ENCODE assay signal across 9 mouse cellular contexts in the genomic region with DNA sequence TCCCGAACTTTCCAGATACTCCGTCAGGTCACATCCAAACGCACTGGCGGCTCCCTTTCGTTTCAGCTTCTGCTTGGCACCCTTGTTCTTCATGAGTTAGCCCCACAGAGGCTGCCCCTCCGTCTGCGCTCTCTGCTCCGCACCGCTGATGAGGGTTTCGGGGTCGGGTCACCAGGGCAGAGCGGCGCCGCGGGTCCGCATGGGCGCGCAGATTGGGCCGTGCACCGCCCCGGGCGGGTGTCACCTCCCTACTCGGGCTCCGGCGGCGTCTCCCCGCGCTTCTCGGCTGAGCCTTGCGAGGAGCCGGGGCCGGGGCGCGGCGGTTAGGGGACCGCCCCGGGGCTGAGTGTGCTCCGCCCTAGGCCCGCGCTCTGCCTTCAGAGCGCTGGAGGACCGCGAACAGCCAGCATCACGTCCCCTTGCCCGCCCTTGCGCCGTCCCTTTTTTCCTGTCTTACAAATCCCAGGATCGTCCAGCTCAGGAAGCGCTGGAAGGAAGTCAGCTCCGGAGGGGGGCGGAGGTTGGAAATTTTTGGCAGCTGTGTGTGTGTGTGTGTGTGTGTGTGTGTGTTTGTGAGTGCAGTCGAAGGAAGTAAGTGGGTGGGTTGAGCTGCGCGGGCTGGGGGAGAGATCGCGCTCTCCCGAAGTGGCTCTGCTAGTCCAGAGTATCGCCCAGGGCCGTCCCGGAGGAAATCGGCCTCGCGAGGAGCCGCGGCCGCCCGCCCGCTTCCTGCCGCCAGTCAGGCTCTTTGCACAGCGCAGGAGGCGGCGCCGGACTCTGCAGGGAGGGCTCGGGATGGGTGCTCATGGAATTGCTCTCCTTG. TPM values are rescaled to one million over a fixed set of nuclear protein-coding genes. Genes with fewer than 3 reads are reported as not detected.
DNase-seq lines count a peak whose midpoint lies in the region; ATAC-seq and TF ChIP-seq lines count a peak whose summit lies in the region.
"Had no signal": no experiment of that assay in that cellular context is flagged by ENCODE, and none has a peak within 500 bp of the region (broad histone marks: within the 10 kb centered on the region; RNA-seq: fewer than 3 reads in every experiment).

A gene (minus strand): TSS at position 694 of the 823 bp plus-strand sequence.

- H3K4me2 ChIP-seq in kidney, embryonic 14.5 days (replicated peaks; ENCODE audit: low read depth, low read length): peak within 1 kb of the TSS; percentile 76
- H3K4me2 ChIP-seq in midbrain, postnatal 0 days (ENCODE audit: low read depth, low read length, poor library complexity, severe bottlenecking): peak within 1 kb of the TSS; percentile 95

- WGBS in bone marrow, adult 2 months: under 1% methylated on average over 74 of the region's 74 CpGs
- under 1% methylated on average over 74 of the region's 74 CpGs for WGBS in heart, embryonic 10.5 days
- under 1% methylated on average over 73 of the region's 74 CpGs for WGBS in kidney, embryonic 14.5 days
- WGBS in midbrain, postnatal 0 days: under 1% methylated on average over 73 of the region's 74 CpGs

- peaks cover 13% of the 10 kb centered on the region; the same call in 1 of the 2 replicates for H3K36me3 ChIP-seq in heart, embryonic 10.5 days
- no peaks in the 10 kb centered on the region for H3K36me3 ChIP-seq in kidney, embryonic 14.5 days (ENCODE audit: control insufficient read depth, insufficient read depth, low read length)
- no peaks in the 10 kb centered on the region for H3K36me3 ChIP-seq in midbrain, postnatal 0 days (ENCODE audit: insufficient read depth, low read length)
- H3K36me3 ChIP-seq: G1E had no signal

- TF ChIP-seq POLR2A in bone marrow, adult 2 months (IDR thresholded peaks at IDR 0.05; ENCODE audit: borderline replicate concordance, control insufficient read depth, low read depth, low read length): peak; percentile 40; the same call in 1 of the 2 replicates

- no peak for TF ChIP-seq CTCF in bone marrow, adult 2 months (IDR thresholded peaks at IDR 0.05; ENCODE audit: control insufficient read depth, insufficient read depth, low read length)
- TF ChIP-seq CTCF in midbrain, postnatal 0 days (IDR thresholded peaks at IDR 0.05): no peak

- no peaks in the 10 kb centered on the region for H3K9me3 ChIP-seq in heart, embryonic 10.5 days
- H3K9me3 ChIP-seq in kidney, embryonic 14.5 days (ENCODE audit: control insufficient read depth, low read length): no peaks in the 10 kb centered on the region
- no peaks in the 10 kb centered on the region for H3K9me3 ChIP-seq in midbrain, postnatal 0 days (ENCODE audit: low read length)
- H3K9me3 ChIP-seq: G1E had no signal

- ATAC-seq in erythroblast, adult 5-6 weeks (replicated peaks; ENCODE audit: low FRiP score, poor library complexity, severe bottlenecking): peak; percentile 92
- peak; percentile 92 for ATAC-seq in kidney, embryonic 14.5 days (ENCODE audit: low FRiP score, low TSS enrichment)
- peak; percentile 89 for ATAC-seq in midbrain, postnatal 0 days (ENCODE audit: low FRiP score)

- DNase-seq in 3T3-L1 (ENCODE audit: low read depth, low spot score): peak; percentile 90
- peak; percentile 95 for DNase-seq in heart, embryonic 10.5 days (ENCODE audit: low spot score)
- DNase-seq in liver: peak; percentile 77
- DNase-seq in midbrain, postnatal 0 days (ENCODE audit: low spot score): peak; percentile 68
- peak; percentile 50 to 73 for DNase-seq in spleen, postnatal 10 days (ENCODE audit: low spot score in 2 of 2)

- H3K4me3 ChIP-seq in bone marrow, adult 2 months (replicated peaks; ENCODE audit: control insufficient read depth, low read depth, low read length): peak within 1 kb of the TSS; percentile 84
- peak within 1 kb of the TSS; percentile 89 for H3K4me3 ChIP-seq in heart, embryonic 10.5 days
- peak within 1 kb of the TSS; percentile 62 for H3K4me3 ChIP-seq in kidney, embryonic 14.5 days (ENCODE audit: low read length)
- peak within 1 kb of the TSS; percentile 65 for H3K4me3 ChIP-seq in midbrain, postnatal 0 days (ENCODE audit: low read depth, low read length)

- no peaks in the 10 kb centered on the region for H3K27me3 ChIP-seq in heart, embryonic 10.5 days (ENCODE audit: insufficient read depth, poor library complexity, severe bottlenecking)
- no peaks in the 10 kb centered on the region for H3K27me3 ChIP-seq in kidney, embryonic 14.5 days (ENCODE audit: control insufficient read depth, insufficient read depth, low read length)
- H3K27me3 ChIP-seq in midbrain, postnatal 0 days (ENCODE audit: insufficient read depth, low read length): no peaks in the 10 kb centered on the region

- H3K27ac ChIP-seq in bone marrow, adult 2 months (ENCODE audit: control insufficient read depth, insufficient read depth, low read depth, low read length, poor library complexity): peak within 1 kb of the TSS; percentile 93
- peak within 1 kb of the TSS; percentile 99 for H3K27ac ChIP-seq in heart, embryonic 10.5 days
- H3K27ac ChIP-seq in kidney, embryonic 14.5 days (ENCODE audit: low read depth, low read length): peak within 1 kb of the TSS; percentile 88
- H3K27ac ChIP-seq in midbrain, postnatal 0 days (ENCODE audit: low read depth, low read length): peak within 1 kb of the TSS; percentile 70

- peak within 1 kb of the TSS; percentile 77 for H3K9ac ChIP-seq in kidney, embryonic 14.5 days (ENCODE audit: low read depth, low read length)
- peak within 1 kb of the TSS; percentile 62 for H3K9ac ChIP-seq in midbrain, postnatal 0 days (replicated peaks; ENCODE audit: low read length, poor library complexity, severe bottlenecking)

- peaks cover 3% of the 10 kb centered on the region; the same call in 1 of the 2 replicates for H3K4me1 ChIP-seq in bone marrow, adult 2 months (ENCODE audit: control insufficient read depth, insufficient read depth, low read length)
- peaks cover 44% of the 10 kb centered on the region for H3K4me1 ChIP-seq in heart, embryonic 10.5 days
- H3K4me1 ChIP-seq in kidney, embryonic 14.5 days (ENCODE audit: control insufficient read depth, insufficient read depth, low read length): peaks cover 10% of the 10 kb centered on the region; the same call in 1 of the 2 replicates
- no peaks in the 10 kb centered on the region for H3K4me1 ChIP-seq in midbrain, postnatal 0 days (ENCODE audit: insufficient read depth, low read length)

RNA-seq across cellular contexts. Expression of the gene that starts here (rescaled TPM):
- polyA plus RNA-seq in bone marrow, adult 2 months (2011; ENCODE audit: insufficient read depth, insufficient read length, low replicate concordance, missing spikeins): 3.6 and 6.1 TPM in 2 replicates
- total RNA-seq in erythroblast, adult 5-6 weeks (2015; ENCODE audit: low replicate concordance): 2.7 TPM in 2 replicates
- 2.0 and 2.3 TPM in 2 replicates for total RNA-seq in erythroblast, adult 5-6 weeks (2017; ENCODE audit: low replicate concordance)
- polyA plus RNA-seq in heart, embryonic 10.5 days (2016; fragmentation: Nextera tagmentation; extraction: Ambion mirVana): 27.7 and 37.4 TPM in 2 replicates
- 7.3 and 10.0 TPM in 2 replicates for polyA plus RNA-seq in kidney, embryonic 14.5 days (2014; fragmentation: Nextera tagmentation; extraction: Ambion mirVana)
- 10.0 and 10.5 TPM in 2 replicates for total RNA-seq in midbrain, postnatal 0 days (2014; rRNA removed)
- polyA plus RNA-seq in midbrain, postnatal 0 days (2015; fragmentation: Nextera tagmentation; extraction: Ambion mirVana): 2.9 and 3.2 TPM in 2 replicates

Comparison
In these comparisons a context has a peak if more than half of its experiments do, and no peak if none do; other contexts are left out.
1. Peak in every context shown above with its lines: DNase-seq, ATAC-seq, H3K4me3 ChIP-seq and H3K27ac ChIP-seq.